Mouse (Mus musculus) cerebellum, postnatal 36 days (tissue): ENCODE data around the gene Mnat1.
"Not testable (repeated sequence)": the region's sequence is repeated elsewhere in the genome, so short reads cannot be mapped to it uniquely, and the experiment has no call there.

ENCODE experiments used
- DNase-seq, 2 experiments: peaks; one replicate each; pipeline ENCODE4 v3.0.0; 2021 to 2022; ENCODE audit warnings: mixed read lengths in 2 of 2

Gene Mnat1

GRCm38 (mm10) chr12:73123093-73124041, at the start of gene Mnat1:
Gene Mnat1 (plus strand): TSS chr12:73123717.
- DNase-seq, result peak; percentile 86 to 94

- DNase-seq, result not testable (repeated sequence)
Measured at GRCm38 (mm10) chr12:73081828-73082227, 41.7 kb upstream of the Mnat1 start.

DNA sequence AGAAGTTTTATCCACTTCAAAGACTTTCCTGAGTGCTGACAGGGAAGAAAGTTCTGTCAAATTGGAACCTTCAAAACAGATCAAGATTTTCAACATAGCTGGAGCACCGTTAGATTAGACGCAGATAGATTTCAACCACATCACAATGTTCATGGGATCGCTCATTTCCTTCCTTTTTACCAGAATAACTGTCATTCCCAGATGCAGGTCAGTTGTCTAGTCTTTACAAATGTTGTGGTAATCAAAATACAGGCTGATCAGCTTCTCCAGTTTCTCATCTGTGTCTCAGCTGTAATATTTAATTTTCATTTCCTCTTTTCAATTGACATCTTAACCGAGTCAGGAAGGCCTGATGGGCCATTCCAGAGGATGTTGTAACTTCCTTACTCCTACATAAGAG, 39.7 kb upstream of the Mnat1 start:
- DNase-seq, result no peak

DNA sequence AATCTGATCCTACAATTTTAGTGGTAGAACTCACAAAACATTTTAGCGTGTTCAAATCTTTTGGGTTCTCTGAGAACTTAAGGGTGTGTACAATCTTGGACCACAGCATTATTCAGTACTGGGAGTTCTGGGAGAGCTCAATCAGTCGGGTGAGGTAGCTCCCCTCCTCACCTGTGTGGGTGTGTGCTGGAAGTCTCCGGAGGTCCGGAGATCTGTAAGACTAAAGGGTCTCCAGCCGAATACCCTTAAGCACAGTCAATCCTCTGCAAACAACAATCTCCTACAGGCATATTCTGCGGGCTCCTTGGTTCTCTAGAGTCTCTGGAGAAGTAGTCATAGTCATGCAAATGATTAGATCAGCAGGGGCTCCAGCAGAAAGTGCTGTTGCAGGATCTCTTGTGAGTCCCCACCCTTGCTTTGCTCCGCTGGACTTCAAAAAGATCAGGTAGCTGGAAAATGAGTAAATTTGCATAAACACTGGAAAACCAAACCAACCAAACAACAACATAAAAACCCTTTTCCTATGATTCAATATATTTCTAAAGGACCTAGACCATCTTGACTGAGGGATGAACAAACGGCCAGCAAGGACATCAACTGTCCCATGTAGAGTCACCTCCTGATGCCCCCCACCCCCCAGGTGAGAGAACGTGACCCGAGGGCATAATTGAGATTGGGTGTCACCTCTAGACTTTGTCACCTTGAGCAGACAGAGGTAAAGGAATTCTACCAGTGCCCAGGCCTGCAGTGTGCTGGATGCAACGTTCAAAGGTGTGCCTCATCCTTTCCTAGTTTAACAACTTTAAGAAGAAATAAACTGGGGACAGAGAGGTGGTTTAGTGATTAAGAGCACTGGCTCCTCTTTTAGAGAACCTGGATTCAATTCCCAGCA, 37.5 kb upstream of the Mnat1 start:
- no peak for DNase-seq

- no peak for DNase-seq
Measured at GRCm38 (mm10) chr12:73087086-73087485, 36.4 kb upstream of the Mnat1 start.

GRCm38 (mm10) chr12:73088500-73088899, 35.0 kb upstream of the Mnat1 start:
- no peak for DNase-seq

- DNase-seq, result no peak
Measured at GRCm38 (mm10) chr12:73088911-73089310, 34.6 kb upstream of the Mnat1 start.

DNA sequence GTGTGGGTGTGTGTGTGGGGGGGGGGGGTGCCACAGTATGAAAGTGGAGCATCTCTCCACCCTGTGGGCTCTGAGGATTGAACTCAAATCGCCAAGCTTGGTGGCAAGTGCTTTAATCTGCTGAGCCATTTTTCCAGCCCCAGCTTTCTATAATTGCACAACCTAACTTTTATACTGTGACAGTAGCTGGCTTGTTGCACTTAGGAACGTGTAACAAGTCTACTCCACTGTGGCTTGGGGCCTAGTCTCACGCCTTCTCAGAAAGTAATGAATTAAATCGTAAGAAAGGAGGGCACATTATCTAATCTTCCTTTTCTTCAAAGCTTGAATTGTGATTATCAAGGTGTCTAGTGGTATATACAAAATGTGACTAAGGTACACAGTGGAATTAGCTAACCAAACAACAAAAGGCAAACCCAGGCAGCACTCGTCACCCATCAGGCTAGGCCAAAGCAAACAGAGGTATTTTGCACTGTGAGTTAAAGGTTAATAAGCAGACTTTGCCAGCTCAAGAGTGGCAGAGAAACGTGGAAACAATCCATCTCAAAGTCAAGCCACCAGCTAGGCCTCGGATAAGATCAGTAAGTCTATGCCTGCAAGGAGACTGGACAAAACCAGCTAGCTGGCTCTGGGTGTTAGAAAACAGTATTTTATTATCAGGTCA, 32.7 kb upstream of the Mnat1 start:
- no peak for DNase-seq

- DNase-seq, result no peak
Measured at GRCm38 (mm10) chr12:73094189-73094588, 29.3 kb upstream of the Mnat1 start.

DNA sequence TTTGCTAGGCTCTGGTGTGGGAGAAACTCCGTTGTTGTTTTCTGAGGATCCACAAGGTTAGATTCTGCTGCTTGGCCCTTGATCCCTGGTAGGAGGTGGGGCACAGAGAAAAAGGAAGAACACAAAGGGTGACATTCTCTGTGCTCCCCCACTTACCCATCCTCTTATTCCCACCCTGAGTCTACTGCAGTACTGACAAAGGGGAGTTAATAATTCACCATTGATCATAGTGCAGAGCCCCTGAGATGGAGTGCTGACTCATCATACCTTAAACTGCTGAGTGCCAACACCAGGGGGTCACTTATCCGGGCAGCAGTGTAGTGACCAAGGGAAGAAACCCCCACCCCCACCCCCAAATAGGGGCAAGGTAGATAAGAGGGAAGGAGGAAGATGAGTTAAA, 28.9 kb upstream of the Mnat1 start:
- no peak for DNase-seq

DNA sequence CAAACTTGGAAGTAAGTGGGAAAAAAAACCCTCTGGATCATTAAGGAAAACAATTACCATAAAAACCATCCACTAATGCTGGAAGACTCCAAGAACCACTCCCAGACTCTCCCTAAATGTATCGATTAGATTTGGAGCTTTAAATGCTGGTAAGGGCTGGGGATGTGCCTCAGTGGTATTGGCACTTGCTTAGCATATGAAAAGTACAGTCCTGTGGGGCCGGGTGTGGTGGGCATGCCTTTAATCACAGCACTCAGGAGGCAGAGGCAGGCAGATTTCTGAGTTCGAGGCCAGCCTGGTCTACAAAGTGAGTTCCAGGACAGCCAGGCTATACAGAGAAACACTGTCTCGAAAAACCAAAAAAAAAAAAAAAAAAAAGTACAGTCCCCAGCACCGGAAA, 27.3 kb upstream of the Mnat1 start:
- not testable (repeated sequence) for DNase-seq

GRCm38 (mm10) chr12:73098593-73098992, 24.9 kb upstream of the Mnat1 start:
- DNase-seq, result no peak

- no peak for DNase-seq
Measured at GRCm38 (mm10) chr12:73103713-73104112, 19.8 kb upstream of the Mnat1 start.

DNA sequence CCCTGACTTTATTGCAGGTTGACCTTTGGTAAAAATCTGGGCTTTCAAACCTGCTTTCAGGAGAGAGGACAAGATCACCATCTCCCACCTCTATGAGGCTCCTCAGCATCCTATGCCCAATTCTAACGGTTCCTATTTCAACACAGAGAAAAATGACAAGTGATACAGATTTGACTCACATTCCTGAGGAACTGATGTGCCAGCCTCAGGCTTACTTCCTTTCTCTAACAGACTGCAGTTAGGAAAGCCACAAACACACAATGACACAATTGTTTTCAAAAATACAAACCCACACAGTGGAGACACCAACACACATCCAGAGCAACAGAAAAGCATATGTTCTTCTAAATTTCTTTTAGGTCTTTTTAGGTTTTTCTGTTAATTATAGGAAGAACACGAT, 15.7 kb upstream of the Mnat1 start:
- DNase-seq, result no peak

DNA sequence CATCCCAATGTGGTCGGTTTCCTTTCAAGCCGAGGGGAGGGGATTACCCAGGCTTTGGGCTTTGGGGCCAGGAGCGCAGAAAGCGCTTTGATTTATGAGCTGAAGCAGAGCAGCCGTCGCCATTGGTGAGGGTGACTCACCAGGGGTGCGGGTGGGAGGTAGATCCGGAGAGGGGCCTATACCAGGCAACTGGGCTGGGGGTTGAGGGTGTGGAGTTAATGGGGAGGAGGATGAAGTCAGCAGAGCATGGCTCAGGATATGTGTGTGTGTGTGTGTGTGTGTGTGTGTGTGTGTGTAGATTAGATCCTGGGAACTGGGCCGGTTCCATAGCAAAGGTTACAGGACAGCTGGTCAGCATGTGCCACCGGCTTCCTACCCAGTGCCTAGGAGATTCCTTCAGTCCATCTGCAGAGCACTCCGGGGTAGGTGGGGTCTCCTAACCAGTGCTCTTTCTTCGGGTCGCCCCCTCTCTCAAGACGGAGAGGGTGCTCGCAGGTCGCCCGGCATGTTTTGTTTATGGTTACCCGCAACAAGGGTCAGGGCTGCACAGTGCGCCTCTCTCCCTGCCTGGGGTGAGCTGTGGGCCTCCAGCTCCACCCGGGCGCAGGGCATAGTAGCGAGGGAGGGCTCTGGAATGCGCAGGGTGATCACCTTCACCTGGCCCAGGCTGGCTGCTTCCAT, 12.9 kb upstream of the Mnat1 start:
- no peak for DNase-seq

DNA sequence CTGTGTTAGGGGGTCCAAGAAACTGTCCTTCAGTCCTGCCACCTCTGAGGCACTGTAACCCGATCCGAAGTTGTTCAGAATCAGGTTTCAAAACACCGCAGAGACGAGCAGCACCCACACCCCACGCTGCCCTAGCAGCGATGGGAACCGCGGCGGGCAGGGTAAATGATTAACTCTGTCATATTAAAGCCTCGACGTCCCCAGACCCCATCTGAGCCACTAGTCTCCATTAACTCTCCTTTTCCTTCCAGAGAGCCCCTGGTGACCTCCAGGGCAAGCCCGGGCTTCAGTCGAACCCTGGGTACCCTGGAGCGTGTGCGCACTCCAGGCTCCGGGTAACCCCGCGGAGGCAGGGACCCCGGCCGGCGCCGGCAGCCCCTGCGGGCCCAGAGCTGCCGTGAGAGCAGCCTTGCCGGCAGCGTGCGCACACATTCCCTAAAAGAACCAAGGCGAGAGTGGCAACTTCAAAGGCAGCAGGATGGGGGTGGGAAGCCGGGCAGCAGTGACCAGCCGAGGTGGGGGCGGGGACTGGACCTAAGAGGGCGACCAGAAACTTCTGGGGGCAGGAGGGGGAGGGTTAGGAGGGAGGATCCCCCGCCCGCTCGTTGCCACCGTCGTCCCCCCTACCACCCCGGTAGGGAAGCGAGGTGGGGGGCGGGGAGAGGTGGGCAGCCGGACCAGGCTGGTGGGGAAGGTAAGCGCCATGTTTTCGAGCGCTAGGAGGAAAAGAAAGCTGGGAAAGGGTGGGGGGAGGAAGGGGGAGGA, 11.8 kb upstream of the Mnat1 start:
- DNase-seq, result peak in 1 of 2 experiments; percentile 4

DNA sequence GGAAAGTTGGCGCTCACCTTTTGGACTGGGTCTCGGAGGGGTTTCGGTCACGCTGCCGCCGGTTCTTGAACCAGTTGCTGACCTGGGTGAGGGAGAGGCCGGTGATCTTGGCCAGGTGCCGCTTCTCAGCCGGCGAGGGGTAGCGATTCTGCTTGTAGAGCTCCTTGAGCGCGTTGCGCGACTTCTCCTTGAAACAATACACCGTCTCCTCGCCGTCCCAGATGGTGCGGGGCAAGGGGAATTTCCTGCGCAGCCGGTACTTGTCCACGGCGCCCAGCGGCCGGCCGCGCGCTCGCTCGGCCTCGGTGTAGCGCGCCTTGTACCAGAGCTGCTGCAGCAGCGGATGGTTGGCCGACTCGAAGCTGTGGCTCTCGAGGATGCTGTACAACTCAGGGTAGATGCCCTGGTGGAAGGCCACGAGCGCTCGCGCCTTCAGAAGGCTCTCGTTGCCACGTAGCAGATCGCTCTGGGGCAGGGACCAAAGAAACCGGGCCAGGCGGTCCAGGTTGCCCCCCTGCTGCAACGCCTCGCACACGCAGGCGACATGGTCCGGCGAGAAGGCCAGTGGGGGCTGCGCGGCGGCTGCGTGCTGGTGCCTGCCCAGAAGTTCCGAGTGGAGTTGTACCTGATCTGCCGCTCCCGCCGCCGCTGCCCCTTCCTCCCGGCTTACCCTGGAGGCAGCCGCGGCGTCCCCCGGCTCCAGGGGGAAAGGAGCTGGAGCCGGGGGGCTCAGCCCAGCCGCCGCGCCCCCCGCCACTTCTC, 11.0 kb upstream of the Mnat1 start:
- DNase-seq, result peak; percentile 42 to 43

DNA sequence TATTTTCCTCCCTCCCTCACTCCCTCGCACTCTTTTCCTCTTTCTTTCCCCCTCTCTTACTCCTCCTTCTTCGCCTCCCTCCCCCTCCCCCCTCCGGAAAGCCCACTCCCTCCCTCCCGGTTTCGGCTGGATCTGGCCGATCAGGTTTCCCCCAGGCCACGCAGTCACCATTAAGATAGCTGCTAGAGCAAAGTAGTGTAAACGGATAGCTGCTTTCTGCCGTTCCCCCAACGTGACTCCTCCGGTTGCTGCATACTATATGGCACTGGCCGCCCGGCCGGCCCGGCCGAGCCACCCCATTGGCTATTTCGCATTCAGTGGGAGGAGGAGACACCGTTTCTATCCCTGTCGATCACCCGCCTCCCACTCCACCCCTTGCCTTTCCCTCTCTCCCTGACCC, 10.3 kb upstream of the Mnat1 start, which contains the start of gene Six4:
TSS of gene Six4 (minus strand) at position 261 of the 400 bp plus-strand sequence.
- DNase-seq, result peak; percentile 67 to 75

- DNase-seq, result no peak
Measured at GRCm38 (mm10) chr12:73125250-73125649, 1.7 kb downstream of the Mnat1 start.

DNA sequence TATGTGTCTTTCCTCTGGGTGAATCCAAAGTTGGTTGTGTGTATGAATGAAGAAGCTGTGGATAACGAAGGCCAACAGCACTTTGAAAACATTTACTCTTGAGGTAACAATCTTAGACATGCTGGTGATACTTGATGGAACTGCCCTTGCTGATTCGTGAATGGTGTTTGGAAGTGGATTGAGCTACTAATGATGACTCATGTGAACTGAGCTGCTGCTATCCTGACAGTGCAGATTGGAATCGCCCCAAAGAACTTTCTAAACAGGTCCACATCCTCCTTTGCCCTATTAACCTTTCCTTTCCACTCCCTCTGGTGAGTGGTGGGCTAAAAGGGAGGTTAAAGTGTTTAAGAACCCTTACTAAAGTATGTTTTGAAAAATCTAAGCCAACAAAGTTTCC, 17.2 kb downstream of the Mnat1 start:
- no peak for DNase-seq

GRCm38 (mm10) chr12:73147236-73147635, 23.7 kb downstream of the Mnat1 start:
- no peak for DNase-seq
